Mouse (Mus musculus) bone marrow macrophage, adult 2 months (primary cell): ENCODE data around the gene Scn4a.

ENCODE experiments used
- CTCF ChIP-seq: IDR thresholded peaks from 2 replicates; pipeline ENCODE4 v1.5.1; 2012; ENCODE audit warnings: low read depth, mild to moderate bottlenecking, low read length, moderate library complexity
- POLR2A ChIP-seq: IDR thresholded peaks from 2 replicates; pipeline ENCODE4 v1.6.1; 2012; ENCODE audit warnings: mild to moderate bottlenecking, low read depth, low read length, borderline replicate concordance

DNA sequence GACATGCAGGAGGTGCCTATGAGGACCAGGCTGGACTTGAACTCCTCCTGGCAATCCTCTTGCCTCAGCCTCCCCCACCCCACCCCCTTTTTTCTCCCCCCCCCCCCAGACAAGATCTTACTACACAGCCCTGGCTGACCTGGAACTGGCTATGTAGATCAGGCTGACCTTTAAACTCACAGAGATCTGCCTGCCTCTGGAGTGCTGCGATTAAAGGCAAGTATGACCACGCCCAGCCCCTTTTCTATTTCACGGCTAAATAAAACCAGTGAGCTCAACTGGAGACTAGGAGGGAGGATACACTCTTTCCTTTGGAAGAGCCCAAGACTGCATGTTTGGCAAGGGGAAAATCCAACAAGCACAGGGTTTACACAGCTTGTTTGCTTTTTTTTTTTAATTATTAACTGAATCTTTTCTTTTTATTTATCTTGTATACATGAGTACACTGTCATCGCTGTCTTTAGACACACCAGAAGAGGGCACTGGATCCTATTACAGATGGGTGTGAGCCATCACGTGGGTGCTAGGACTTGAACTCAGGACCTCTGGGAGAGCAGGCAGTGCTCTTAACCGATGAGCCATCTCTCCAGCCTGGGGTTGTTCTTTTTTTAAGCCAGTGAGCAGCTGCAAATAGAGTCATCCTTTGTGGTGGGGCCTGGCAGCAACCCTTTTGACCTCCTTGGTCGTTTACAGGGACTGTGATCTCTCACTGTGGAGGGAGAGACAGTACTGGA lies 39.7 kb upstream of the Scn4a start:
- no peak for TF ChIP-seq CTCF
- no peak for TF ChIP-seq POLR2A
